Comparison of ENCODE assay signal across 24 mouse cellular contexts in genomic region chr1:131208800-131209199, GRCm38 (mm10). TPM values are rescaled to one million over a fixed set of nuclear protein-coding genes. Genes with fewer than 3 reads are reported as not detected.
DNase-seq lines count a peak whose midpoint lies in the region; ATAC-seq and TF ChIP-seq lines count a peak whose summit lies in the region.
"Had no signal": no experiment of that assay in that cellular context is flagged by ENCODE, and none has a peak within 500 bp of the region (broad histone marks: within the 10 kb centered on the region; RNA-seq: fewer than 3 reads in every experiment).

No protein-coding gene starts in this region.

- no peak overlapping the region for H3K4me2 ChIP-seq in embryonic facial prominence, embryonic 13.5 days
- no peak overlapping the region for H3K4me2 ChIP-seq in hindbrain, embryonic 14.5 days (replicated peaks)
- no peak overlapping the region for H3K4me2 ChIP-seq in hindbrain, postnatal 0 days (ENCODE audit: low read depth, low read length)
- H3K4me2 ChIP-seq in midbrain, embryonic 16.5 days (ENCODE audit: low read length) = no peak overlapping the region
- H3K4me2 ChIP-seq in midbrain, embryonic 14.5 days (ENCODE audit: low read length) = no peak overlapping the region
- H3K4me2 ChIP-seq: embryonic facial prominence, embryonic 15.5 days; heart, embryonic 11.5 days had no signal

- WGBS in embryonic facial prominence, embryonic 13.5 days = 76% methylated on average over 6 of the region's 6 CpGs
- WGBS in embryonic facial prominence, embryonic 10.5 days = 84% methylated on average over 6 of the region's 6 CpGs
- WGBS in hindbrain, embryonic 14.5 days = 52% methylated on average over 6 of the region's 6 CpGs
- WGBS in hindbrain, postnatal 0 days = 56% methylated on average over 6 of the region's 6 CpGs
- 60% methylated on average over 6 of the region's 6 CpGs for WGBS in midbrain, embryonic 16.5 days
- WGBS in midbrain, embryonic 14.5 days = 40% methylated on average over 6 of the region's 6 CpGs

- peaks cover 17% of the 10 kb centered on the region for H3K4me1 ChIP-seq in embryonic facial prominence, embryonic 13.5 days
- H3K4me1 ChIP-seq in embryonic facial prominence, embryonic 10.5 days = peaks cover 8% of the 10 kb centered on the region; the same call in 1 of the 2 replicates
- H3K4me1 ChIP-seq in hindbrain, embryonic 14.5 days (replicated peaks; ENCODE audit: control insufficient read depth, insufficient read depth, low read length) = no peaks in the 10 kb centered on the region
- H3K4me1 ChIP-seq in hindbrain, postnatal 0 days (ENCODE audit: insufficient read depth, low read length) = peaks cover 7% of the 10 kb centered on the region; the same call in 1 of the 2 replicates
- H3K4me1 ChIP-seq in midbrain, embryonic 16.5 days (ENCODE audit: control insufficient read depth, insufficient read depth, low read length) = no peaks in the 10 kb centered on the region
- no peaks in the 10 kb centered on the region for H3K4me1 ChIP-seq in midbrain, embryonic 14.5 days (ENCODE audit: control insufficient read depth, insufficient read depth, low read length)

- DNase-seq in embryonic facial prominence, embryonic 10.5 days (ENCODE audit: low spot score) = no peak
- DNase-seq in hindbrain, embryonic 14.5 days (ENCODE audit: low spot score) = no peak
- no peak for DNase-seq in hindbrain, postnatal 0 days (ENCODE audit: low spot score)
- DNase-seq in midbrain, embryonic 14.5 days = no peak
- DNase-seq in retina, embryonic 14.5 days (ENCODE audit: low spot score) = peak; percentile 33
- no peak for DNase-seq in spleen, adult 12 weeks (ENCODE audit: low spot score)
- DNase-seq: adrenal gland, adult 8-10 months; adrenal gland, postnatal 25 days; cerebellum, adult 11-12 months; cerebellum, adult 8-10 months; cerebellum, postnatal 10 days; cerebellum, postnatal 36 days; embryo, embryonic 11 days; forebrain, postnatal 0 days; gastrocnemius, adult 2 months; gastrocnemius, postnatal 14 days; heart, adult 11 months had no signal

- no peaks in the 10 kb centered on the region for H3K36me3 ChIP-seq in embryonic facial prominence, embryonic 13.5 days
- H3K36me3 ChIP-seq in embryonic facial prominence, embryonic 10.5 days (replicated peaks) = no peaks in the 10 kb centered on the region
- no peaks in the 10 kb centered on the region for H3K36me3 ChIP-seq in hindbrain, embryonic 14.5 days (replicated peaks; ENCODE audit: control insufficient read depth, insufficient read depth)
- H3K36me3 ChIP-seq in hindbrain, postnatal 0 days (ENCODE audit: insufficient read depth, low read length) = no peaks in the 10 kb centered on the region
- no peaks in the 10 kb centered on the region for H3K36me3 ChIP-seq in midbrain, embryonic 16.5 days (ENCODE audit: control insufficient read depth, insufficient read depth, low read length)
- H3K36me3 ChIP-seq in midbrain, embryonic 14.5 days (ENCODE audit: control insufficient read depth, insufficient read depth, low read length) = no peaks in the 10 kb centered on the region
- H3K36me3 ChIP-seq: embryonic facial prominence, embryonic 15.5 days had no signal

- no peak overlapping the region for H3K4me3 ChIP-seq in embryonic facial prominence, embryonic 13.5 days
- no peak overlapping the region for H3K4me3 ChIP-seq in embryonic facial prominence, embryonic 10.5 days
- H3K4me3 ChIP-seq in hindbrain, embryonic 14.5 days (replicated peaks; ENCODE audit: low read length) = no peak overlapping the region
- no peak overlapping the region for H3K4me3 ChIP-seq in hindbrain, postnatal 0 days (ENCODE audit: low read length)
- no peak overlapping the region for H3K4me3 ChIP-seq in midbrain, embryonic 16.5 days (ENCODE audit: low read depth, low read length)
- H3K4me3 ChIP-seq in midbrain, embryonic 14.5 days (replicated peaks; ENCODE audit: low read depth, low read length) = no peak overlapping the region
- H3K4me3 ChIP-seq: embryonic facial prominence, embryonic 15.5 days; gastrocnemius, adult 2 months had no signal

- H3K9me3 ChIP-seq in embryonic facial prominence, embryonic 13.5 days = no peaks in the 10 kb centered on the region
- no peaks in the 10 kb centered on the region for H3K9me3 ChIP-seq in embryonic facial prominence, embryonic 10.5 days
- H3K9me3 ChIP-seq in hindbrain, embryonic 14.5 days (ENCODE audit: control insufficient read depth, low read length) = no peaks in the 10 kb centered on the region
- H3K9me3 ChIP-seq in hindbrain, postnatal 0 days (ENCODE audit: low read length) = no peaks in the 10 kb centered on the region
- no peaks in the 10 kb centered on the region for H3K9me3 ChIP-seq in midbrain, embryonic 16.5 days (replicated peaks; ENCODE audit: control insufficient read depth, low read length, poor library complexity, severe bottlenecking)
- H3K9me3 ChIP-seq in midbrain, embryonic 14.5 days (ENCODE audit: control insufficient read depth, low read length) = no peaks in the 10 kb centered on the region
- H3K9me3 ChIP-seq: embryonic facial prominence, embryonic 15.5 days had no signal

- TF ChIP-seq CTCF in hindbrain, postnatal 0 days (IDR thresholded peaks at IDR 0.05; ENCODE audit: low read depth) = no peak

- H3K27ac ChIP-seq in embryonic facial prominence, embryonic 13.5 days = no peak overlapping the region
- no peak overlapping the region for H3K27ac ChIP-seq in embryonic facial prominence, embryonic 10.5 days (replicated peaks)
- peak overlapping the region; percentile 57; the same call in 1 of the 2 replicates for H3K27ac ChIP-seq in hindbrain, embryonic 14.5 days
- no peak overlapping the region for H3K27ac ChIP-seq in hindbrain, postnatal 0 days
- no peak overlapping the region for H3K27ac ChIP-seq in midbrain, embryonic 16.5 days (ENCODE audit: low read length)
- H3K27ac ChIP-seq in midbrain, embryonic 14.5 days (replicated peaks; ENCODE audit: low read depth, low read length) = no peak overlapping the region
- H3K27ac ChIP-seq: embryonic facial prominence, embryonic 15.5 days; gastrocnemius, adult 2 months had no signal

- 0 out of 2 replicates have a peak overlapping the region, but pooled peaks have one; percentile 36 for H3K9ac ChIP-seq in embryonic facial prominence, embryonic 13.5 days
- H3K9ac ChIP-seq in hindbrain, embryonic 14.5 days = no peak overlapping the region
- H3K9ac ChIP-seq in hindbrain, postnatal 0 days (replicated peaks; ENCODE audit: low read length) = no peak overlapping the region
- 0 out of 2 replicates have a peak overlapping the region, but pooled peaks have one; percentile 10 for H3K9ac ChIP-seq in midbrain, embryonic 16.5 days (ENCODE audit: low read depth, low read length)
- H3K9ac ChIP-seq in midbrain, embryonic 14.5 days (replicated peaks; ENCODE audit: low read length) = no peak overlapping the region
- H3K9ac ChIP-seq: embryonic facial prominence, embryonic 15.5 days; forebrain, postnatal 0 days had no signal

- no peaks in the 10 kb centered on the region for H3K27me3 ChIP-seq in embryonic facial prominence, embryonic 13.5 days
- H3K27me3 ChIP-seq in embryonic facial prominence, embryonic 10.5 days (replicated peaks; ENCODE audit: low read depth, poor library complexity, severe bottlenecking) = no peaks in the 10 kb centered on the region
- no peaks in the 10 kb centered on the region for H3K27me3 ChIP-seq in hindbrain, embryonic 14.5 days (ENCODE audit: control insufficient read depth, insufficient read depth, low read length)
- H3K27me3 ChIP-seq in hindbrain, postnatal 0 days (ENCODE audit: insufficient read depth, low read length) = no peaks in the 10 kb centered on the region
- H3K27me3 ChIP-seq in midbrain, embryonic 16.5 days (ENCODE audit: control insufficient read depth, insufficient read depth, low read depth, low read length) = no peaks in the 10 kb centered on the region
- no peaks in the 10 kb centered on the region for H3K27me3 ChIP-seq in midbrain, embryonic 14.5 days (ENCODE audit: control insufficient read depth, insufficient read depth, low read length)
- H3K27me3 ChIP-seq: embryonic facial prominence, embryonic 15.5 days had no signal

- ATAC-seq in embryonic facial prominence, embryonic 13.5 days (ENCODE audit: insufficient number of reproducible peaks, insufficient read depth, low FRiP score, low TSS enrichment, low read depth) = no peak
- ATAC-seq in hindbrain, embryonic 14.5 days (ENCODE audit: low FRiP score) = no peak
- ATAC-seq in hindbrain, postnatal 0 days = no peak
- ATAC-seq in midbrain, embryonic 16.5 days = no peak; the same call in 1 of the 2 replicates
- no peak for ATAC-seq in midbrain, embryonic 14.5 days (ENCODE audit: low FRiP score, low TSS enrichment)
- ATAC-seq: activated CD4-positive, CD25-positive, alpha-beta regulatory T cell, adult 4 months; forebrain, embryonic 14.5 days; forebrain, postnatal 0 days; inflammation-experienced regulatory T-cells, adult 6 months had no signal

RNA-seq across cellular contexts. Expression of gene Rassf5, which starts 36.3 kb away (rescaled TPM):
- 1.7 and 1.8 TPM in 2 replicates for polyA plus RNA-seq in embryonic facial prominence, embryonic 13.5 days (2015; fragmentation: Nextera tagmentation; extraction: Ambion mirVana)
- 1.2 and 1.3 TPM in 2 replicates for polyA plus RNA-seq in embryonic facial prominence, embryonic 10.5 days (2016; fragmentation: Nextera tagmentation; extraction: Ambion mirVana)
- 4.0 and 5.0 TPM in 2 replicates for polyA plus RNA-seq in hindbrain, embryonic 14.5 days (2014; fragmentation: Nextera tagmentation; extraction: Ambion mirVana)
- 12.9 and 41.5 TPM in 2 replicates for total RNA-seq in hindbrain, postnatal 0 days (2014; rRNA removed)
- polyA plus RNA-seq in hindbrain, postnatal 0 days (2015; fragmentation: Nextera tagmentation; extraction: Ambion mirVana) = 8.1 and 8.3 TPM in 2 replicates
- polyA plus RNA-seq in midbrain, embryonic 16.5 days (2015; fragmentation: Nextera tagmentation; extraction: Ambion mirVana) = 3.4 and 4.0 TPM in 2 replicates
- 2.9 and 3.0 TPM in 2 replicates for polyA plus RNA-seq in midbrain, embryonic 14.5 days (2014; fragmentation: Nextera tagmentation; extraction: Ambion mirVana)

RNA-seq across cellular contexts. Expression of gene Eif2d, which starts 55.8 kb away (rescaled TPM):
- 61.3 and 68.7 TPM in 2 replicates for polyA plus RNA-seq in embryonic facial prominence, embryonic 13.5 days (2015; fragmentation: Nextera tagmentation; extraction: Ambion mirVana)
- 66.9 and 70.3 TPM in 2 replicates for polyA plus RNA-seq in embryonic facial prominence, embryonic 10.5 days (2016; fragmentation: Nextera tagmentation; extraction: Ambion mirVana)
- 50.3 TPM in 2 replicates for polyA plus RNA-seq in hindbrain, embryonic 14.5 days (2014; fragmentation: Nextera tagmentation; extraction: Ambion mirVana)
- total RNA-seq in hindbrain, postnatal 0 days (2014; rRNA removed) = 38.1 and 39.7 TPM in 2 replicates
- 42.8 and 44.4 TPM in 2 replicates for polyA plus RNA-seq in hindbrain, postnatal 0 days (2015; fragmentation: Nextera tagmentation; extraction: Ambion mirVana)
- polyA plus RNA-seq in midbrain, embryonic 16.5 days (2015; fragmentation: Nextera tagmentation; extraction: Ambion mirVana) = 46.8 and 51.1 TPM in 2 replicates
- 47.3 and 54.8 TPM in 2 replicates for polyA plus RNA-seq in midbrain, embryonic 14.5 days (2014; fragmentation: Nextera tagmentation; extraction: Ambion mirVana)

Comparison
In these comparisons a context has a peak if more than half of its experiments do, and no peak if none do; other contexts are left out.
1. H3K9ac ChIP-seq: peak in embryonic facial prominence, embryonic 13.5 days (single experiment) and midbrain, embryonic 16.5 days (single experiment); none in hindbrain, embryonic 14.5 days (single experiment), hindbrain, postnatal 0 days (single experiment) and midbrain, embryonic 14.5 days (single experiment).